Comparison of ENCODE assay signal across 21 mouse cellular contexts in the genomic region with DNA sequence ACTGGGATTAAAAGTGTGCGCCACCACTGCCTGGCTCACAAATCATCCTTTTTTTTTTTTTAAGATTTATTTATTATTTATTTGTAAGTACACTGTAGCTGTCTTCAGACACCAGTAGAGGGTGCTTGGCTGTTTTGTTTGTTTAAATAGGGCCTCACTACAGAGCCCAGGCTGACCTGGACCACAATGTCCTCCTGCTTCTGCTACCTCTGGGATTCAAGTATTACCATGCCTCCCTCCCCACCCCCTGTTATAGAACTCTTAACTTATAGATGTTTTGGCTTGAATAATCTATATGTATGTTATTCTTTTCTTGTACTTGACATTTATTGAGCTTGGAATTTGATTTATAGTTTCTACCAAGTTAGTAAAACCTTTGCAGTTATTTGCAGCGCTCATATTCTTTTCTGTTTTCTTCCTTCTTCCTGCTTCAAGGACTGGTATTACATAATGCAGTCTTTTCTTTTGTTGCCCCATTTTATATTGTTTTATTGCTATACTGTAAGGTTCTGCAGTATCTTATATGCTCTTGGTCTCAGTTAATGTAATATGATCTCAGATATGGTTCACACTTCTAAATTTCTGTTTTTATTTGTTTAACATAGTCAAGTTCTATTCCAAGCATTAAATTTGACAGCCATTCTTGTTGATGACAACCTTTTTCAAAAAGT. TPM values are rescaled to one million over a fixed set of nuclear protein-coding genes. Genes with fewer than 3 reads are reported as not detected.
"Had no signal": no experiment of that assay in that cellular context is flagged by ENCODE, and none has a peak within 500 bp of the region (broad histone marks: within the 10 kb centered on the region; RNA-seq: fewer than 3 reads in every experiment).

No protein-coding gene starts in this region.

- H3K9ac ChIP-seq: lung, embryonic 15.5 days; midbrain, embryonic 13.5 days; midbrain, embryonic 15.5 days; neural tube, embryonic 12.5 days had no signal

- H3K27me3 ChIP-seq: lung, embryonic 15.5 days; megakaryocyte, embryonic 14.5 days; midbrain, embryonic 13.5 days; midbrain, embryonic 15.5 days; neural tube, embryonic 12.5 days had no signal

- H3K4me1 ChIP-seq: lung, embryonic 15.5 days; midbrain, embryonic 13.5 days; midbrain, embryonic 15.5 days; neural tube, embryonic 12.5 days had no signal

- H3K27ac ChIP-seq: lung, embryonic 15.5 days; macrophage; midbrain, embryonic 13.5 days; midbrain, embryonic 15.5 days; neural tube, embryonic 12.5 days had no signal

- H3K4me2 ChIP-seq: lung, embryonic 15.5 days; midbrain, embryonic 11.5 days; midbrain, embryonic 13.5 days; midbrain, embryonic 15.5 days; neural tube, embryonic 12.5 days had no signal

- ATAC-seq: lung, postnatal 0 days; midbrain, embryonic 13.5 days; midbrain, embryonic 15.5 days had no signal

- DNase-seq: lung, adult 2 months; lung, postnatal 14 days; lung, postnatal 36 days; right cerebral cortex, postnatal 14 days; thymus, adult 18-20 months; thymus, postnatal 14 days; thymus, postnatal 36 days had no signal

- H3K4me3 ChIP-seq: lung, embryonic 15.5 days; megakaryocyte, embryonic 14.5 days; midbrain, embryonic 13.5 days; midbrain, embryonic 15.5 days; neural tube, embryonic 12.5 days had no signal

- H3K9me3 ChIP-seq: lung, embryonic 15.5 days; megakaryocyte, embryonic 14.5 days; midbrain, embryonic 13.5 days; midbrain, embryonic 15.5 days; neural tube, embryonic 12.5 days had no signal

RNA-seq across cellular contexts. Expression of gene Leap2, which starts 39.1 kb away (rescaled TPM):
- total RNA-seq: megakaryocyte progenitor cell, adult 5-6 weeks; midbrain, postnatal 0 days; monocyte, adult 5-6 weeks; neutrophil, adult 5-6 weeks had no signal
- polyA plus RNA-seq: lung, adult 2 months; lung, embryonic 15.5 days; lung, postnatal 0 days; macrophage; midbrain, embryonic 13.5 days; midbrain, postnatal 0 days; neural tube, embryonic 12.5 days; neural tube, embryonic 14.5 days; spleen, adult 2 months had no signal

RNA-seq across cellular contexts. Expression of gene Gdf9, which starts 46.9 kb away (rescaled TPM):
- total RNA-seq: monocyte, adult 5-6 weeks; neutrophil, adult 5-6 weeks had no signal
